ENCODE assay signal across 16 mouse cellular contexts in genomic region chr2:72045024-72045423, GRCm38 (mm10).
DNase-seq lines count a peak whose midpoint lies in the region; ATAC-seq lines count a peak whose summit lies in the region.
"Had no signal": no experiment of that assay in that cellular context is flagged by ENCODE, and none has a peak within 500 bp of the region (broad histone marks: within the 10 kb centered on the region; RNA-seq: fewer than 3 reads in every experiment).

No protein-coding gene starts in this region.

- WGBS in intestine, embryonic 14.5 days: 93% methylated on average over 8 of the region's 8 CpGs
- 91% methylated on average over 8 of the region's 8 CpGs for WGBS in intestine, embryonic 15.5 days
- WGBS in neural tube, embryonic 13.5 days: 57% methylated on average over 8 of the region's 8 CpGs

- no peak overlapping the region for H3K27ac ChIP-seq in intestine, embryonic 14.5 days (ENCODE audit: low read depth)
- no peak overlapping the region for H3K27ac ChIP-seq in intestine, embryonic 15.5 days
- no peak overlapping the region for H3K27ac ChIP-seq in neural tube, embryonic 13.5 days (replicated peaks)
- H3K27ac ChIP-seq: embryonic facial prominence, embryonic 10.5 days; embryonic facial prominence, embryonic 12.5 days; forebrain, embryonic 13.5 days; forebrain, embryonic 15.5 days had no signal

- H3K4me2 ChIP-seq in intestine, embryonic 14.5 days (ENCODE audit: low read length): no peak overlapping the region
- no peak overlapping the region for H3K4me2 ChIP-seq in intestine, embryonic 15.5 days (replicated peaks)
- H3K4me2 ChIP-seq in neural tube, embryonic 13.5 days: no peak overlapping the region
- H3K4me2 ChIP-seq: embryonic facial prominence, embryonic 12.5 days; forebrain, embryonic 13.5 days; forebrain, embryonic 15.5 days had no signal

- no peaks in the 10 kb centered on the region for H3K36me3 ChIP-seq in intestine, embryonic 14.5 days (ENCODE audit: control insufficient read depth, insufficient read depth, low read length)
- no peaks in the 10 kb centered on the region for H3K36me3 ChIP-seq in intestine, embryonic 15.5 days
- H3K36me3 ChIP-seq in neural tube, embryonic 13.5 days: no peaks in the 10 kb centered on the region
- H3K36me3 ChIP-seq: embryonic facial prominence, embryonic 10.5 days; embryonic facial prominence, embryonic 12.5 days; forebrain, embryonic 15.5 days had no signal

- no peaks in the 10 kb centered on the region for H3K9me3 ChIP-seq in intestine, embryonic 14.5 days (ENCODE audit: control insufficient read depth, low read length)
- no peaks in the 10 kb centered on the region for H3K9me3 ChIP-seq in intestine, embryonic 15.5 days
- H3K9me3 ChIP-seq in neural tube, embryonic 13.5 days: no peaks in the 10 kb centered on the region
- H3K9me3 ChIP-seq: embryonic facial prominence, embryonic 10.5 days; embryonic facial prominence, embryonic 12.5 days; forebrain, embryonic 13.5 days; forebrain, embryonic 15.5 days had no signal

- H3K4me3 ChIP-seq in intestine, embryonic 14.5 days (ENCODE audit: low read depth, low read length): no peak overlapping the region
- H3K4me3 ChIP-seq in intestine, embryonic 15.5 days (replicated peaks): no peak overlapping the region
- H3K4me3 ChIP-seq in neural tube, embryonic 13.5 days: no peak overlapping the region
- H3K4me3 ChIP-seq: embryonic facial prominence, embryonic 10.5 days; embryonic facial prominence, embryonic 12.5 days; forebrain, embryonic 13.5 days; forebrain, embryonic 15.5 days had no signal

- peaks cover 6% of the 10 kb centered on the region for H3K4me1 ChIP-seq in intestine, embryonic 14.5 days (replicated peaks; ENCODE audit: control insufficient read depth, insufficient read depth, low read length)
- no peaks in the 10 kb centered on the region for H3K4me1 ChIP-seq in intestine, embryonic 15.5 days (replicated peaks)
- H3K4me1 ChIP-seq in neural tube, embryonic 13.5 days (replicated peaks): peaks cover 26% of the 10 kb centered on the region
- H3K4me1 ChIP-seq: embryonic facial prominence, embryonic 10.5 days; embryonic facial prominence, embryonic 12.5 days had no signal

- ATAC-seq in intestine, embryonic 14.5 days (replicated peaks; ENCODE audit: low FRiP score, low TSS enrichment, low read depth): no peak
- ATAC-seq in intestine, embryonic 15.5 days: no peak
- ATAC-seq in neural tube, embryonic 13.5 days (ENCODE audit: low read depth): 0 out of 2 replicates have a peak, but pooled peaks have one; percentile 19
- ATAC-seq: forebrain, embryonic 13.5 days; forebrain, embryonic 15.5 days; forebrain, postnatal 0 days had no signal

- no peak overlapping the region for H3K9ac ChIP-seq in intestine, embryonic 14.5 days (ENCODE audit: low read length)
- no peak overlapping the region for H3K9ac ChIP-seq in intestine, embryonic 15.5 days
- no peak overlapping the region for H3K9ac ChIP-seq in neural tube, embryonic 13.5 days
- H3K9ac ChIP-seq: embryonic facial prominence, embryonic 12.5 days; forebrain, embryonic 13.5 days; forebrain, embryonic 15.5 days; forebrain, postnatal 0 days had no signal

- no peaks in the 10 kb centered on the region for H3K27me3 ChIP-seq in intestine, embryonic 14.5 days (replicated peaks; ENCODE audit: control insufficient read depth, insufficient read depth, low read length)
- H3K27me3 ChIP-seq in intestine, embryonic 15.5 days (replicated peaks): no peaks in the 10 kb centered on the region
- H3K27me3 ChIP-seq in neural tube, embryonic 13.5 days: 0 out of 2 replicates have a peak, but pooled peaks cover 6% of the 10 kb centered on the region
- H3K27me3 ChIP-seq: embryonic facial prominence, embryonic 12.5 days; forebrain, embryonic 13.5 days; forebrain, embryonic 15.5 days had no signal

- DNase-seq in intestine, embryonic 14.5 days (ENCODE audit: low spot score): peak; percentile 15
- no peak for DNase-seq in neural tube, embryonic 10.5 days (ENCODE audit: extremely low spot score, low spot score)
- no peak for DNase-seq in lung, adult 18-20 months
- DNase-seq: adrenal gland, adult 2 months; adrenal gland, postnatal 10 days; adrenal gland, postnatal 25 days; cerebellum, adult 11-12 months; cerebellum, adult 2 months; cerebellum, adult 9-10 months; forebrain, postnatal 0 days had no signal
